Mouse (Mus musculus) kidney, embryonic 15.5 days (tissue): Measurements from ENCODE around the gene Rapgef2. TPM values are rescaled to one million over a fixed set of nuclear protein-coding genes. Genes with fewer than 3 reads are reported as not detected.

Source experiments
- ATAC-seq: fragments of 200-750 bp; cut with Nextera tagmentation; replicated peaks from 2 replicates; pipeline ENCODE4 v1.8.0; 2017; ENCODE audit warnings: moderate TSS enrichment; ENCODE audit not compliant: low FRiP score
- H3K27ac ChIP-seq: fragments of 300-500 bp; sonication (generic); 2 replicates; pipeline ENCODE4 v1.5.1; 2015; ENCODE audit warnings: mild to moderate bottlenecking, inconsistent platforms
- H3K27me3 ChIP-seq: fragments of 300-500 bp; sonication (generic); 2 replicates; pipeline ENCODE4 v1.6.1; 2015; ENCODE audit warnings: inconsistent platforms
- H3K36me3 ChIP-seq: fragments of 300-500 bp; sonication (generic); 2 replicates; pipeline ENCODE4 v1.6.1; 2015; ENCODE audit warnings: inconsistent platforms
- H3K4me1 ChIP-seq: fragments of 300-500 bp; sonication (generic); 2 replicates; pipeline ENCODE4 v1.6.1; 2015; ENCODE audit warnings: inconsistent platforms
- H3K4me2 ChIP-seq: fragments of 300-500 bp; sonication (generic); 2 replicates; pipeline ENCODE4 v1.6.1; 2015; ENCODE audit warnings: moderate library complexity, mild to moderate bottlenecking, inconsistent platforms
- H3K4me3 ChIP-seq: fragments of 300-500 bp; sonication (generic); replicated peaks from 2 replicates; pipeline ENCODE4 v1.5.1; 2015; ENCODE audit warnings: mild to moderate bottlenecking, inconsistent platforms
- H3K9ac ChIP-seq: fragments of 300-500 bp; sonication (generic); 2 replicates; pipeline ENCODE4 v1.6.1; 2015; ENCODE audit warnings: mild to moderate bottlenecking, inconsistent platforms
- H3K9me3 ChIP-seq: fragments of 300-500 bp; sonication (generic); replicated peaks from 2 replicates; pipeline ENCODE4 v1.6.1; 2016; ENCODE audit warnings: inconsistent platforms
- WGBS: fragments of 180-500 bp; shearing (Covaris S2); methylation state at CpG from one replicate; pipeline ENCODE4 v1.1.7; 2015; ENCODE audit warnings: mixed read lengths; 5-methylcytosine and 5-hydroxymethylcytosine counted together
- polyA plus RNA-seq: library from polyadenylated mRNA; unstranded; fragments of >200 nt; fragmentation: Nextera tagmentation; extraction: Ambion mirVana; gene quantifications from 2 replicates; pipeline ENCODE4 v1.2.1, GENCODE M21; 2015

Gene Rapgef2
- polyA plus RNA-seq, 1 experiment from 2014 or later = 5.4 TPM

DNA sequence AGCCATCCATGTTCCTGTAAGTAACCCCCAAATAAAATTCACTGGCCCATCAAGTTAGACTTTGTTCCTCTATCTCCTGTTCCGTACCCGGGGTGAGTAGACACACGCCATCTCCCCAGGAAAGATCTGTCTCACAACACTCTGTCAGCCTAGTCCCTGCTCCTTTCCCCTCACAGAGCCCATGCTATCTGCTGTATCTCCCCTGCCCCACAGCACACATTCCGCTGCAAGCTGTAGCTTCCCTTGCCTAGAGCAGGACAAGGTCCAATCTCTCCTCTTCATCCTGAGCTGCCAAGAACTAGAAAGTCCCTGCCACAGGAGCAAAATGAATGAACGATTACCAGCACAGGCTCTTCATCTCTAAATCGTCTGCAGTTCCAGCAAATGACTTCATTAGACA lies 184.6 kb downstream of the Rapgef2 start:
- no peak for ATAC-seq
- Histone ChIP-seq H3K4me1 (0 out of 2 replicates have a peak, but pooled peaks cover 3% of the 10 kb centered on the region), H3K27ac (no peak overlapping the region), H3K36me3 (peaks cover 36% of the 10 kb centered on the region), H3K4me3 (no peak overlapping the region), H3K27me3 (no peaks in the 10 kb centered on the region), H3K9me3 (no peaks in the 10 kb centered on the region), H3K9ac (no peak overlapping the region), H3K4me2 (no peak overlapping the region)
- 89% methylated on average over 6 of the region's 6 CpGs for WGBS

DNA sequence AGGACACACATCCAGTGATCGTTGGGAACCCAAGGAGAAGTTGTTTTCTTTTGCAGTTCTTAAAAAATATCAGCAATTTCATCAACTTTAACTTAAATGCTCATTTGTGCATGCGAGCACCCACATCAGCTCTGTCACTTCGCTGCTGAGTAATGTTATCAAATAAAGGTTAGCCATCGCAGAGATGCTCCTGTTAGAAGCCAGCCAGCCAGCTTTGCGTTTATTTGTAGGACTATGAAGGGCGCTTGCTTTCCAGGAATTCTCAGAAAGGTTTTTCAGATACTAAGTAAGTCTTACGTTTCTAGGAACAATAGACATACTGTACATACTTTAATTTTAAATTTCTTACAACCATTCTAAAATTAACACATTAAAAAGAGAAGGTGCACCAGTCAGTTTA lies 185.5 kb downstream of the Rapgef2 start:
- no peak for ATAC-seq
- Histone ChIP-seq H3K27ac (no peak overlapping the region), H3K9me3 (no peaks in the 10 kb centered on the region), H3K36me3 (peaks cover 32% of the 10 kb centered on the region), H3K4me1 (0 out of 2 replicates have a peak, but pooled peaks cover 3% of the 10 kb centered on the region), H3K4me2 (no peak overlapping the region), H3K4me3 (no peak overlapping the region), H3K9ac (no peak overlapping the region), H3K27me3 (no peaks in the 10 kb centered on the region)
- 91% methylated on average over 7 of the region's 7 CpGs for WGBS

GRCm38 (mm10) chr3:79089091-79089490 lies 197.2 kb downstream of the Rapgef2 start:
- 70% methylated on average over 7 of the region's 7 CpGs for WGBS

GRCm38 (mm10) chr3:79088461-79088860 lies 197.9 kb downstream of the Rapgef2 start:
- H3K27ac ChIP-seq = no peak overlapping the region
- H3K27me3 ChIP-seq = no peaks in the 10 kb centered on the region
- H3K9ac ChIP-seq = no peak overlapping the region
- no peaks in the 10 kb centered on the region for H3K9me3 ChIP-seq
- H3K4me1 ChIP-seq = no peaks in the 10 kb centered on the region
- no peak overlapping the region for H3K4me3 ChIP-seq
- H3K36me3 ChIP-seq = peaks cover 78% of the 10 kb centered on the region
- WGBS = 92% methylated on average over 5 of the region's 5 CpGs
- no peak overlapping the region for H3K4me2 ChIP-seq
- no peak for ATAC-seq

More at GRCm38 (mm10) chr3:79089091-79089490, 197.2 kb downstream of the Rapgef2 start:
- H3K9me3 ChIP-seq = no peaks in the 10 kb centered on the region
- no peak overlapping the region for H3K9ac ChIP-seq
- H3K4me2 ChIP-seq = no peak overlapping the region
- no peak for ATAC-seq
- H3K4me3 ChIP-seq = no peak overlapping the region
- H3K4me1 ChIP-seq = no peaks in the 10 kb centered on the region
- H3K27me3 ChIP-seq = no peaks in the 10 kb centered on the region
- peaks cover 77% of the 10 kb centered on the region for H3K36me3 ChIP-seq
- H3K27ac ChIP-seq = no peak overlapping the region

DNA sequence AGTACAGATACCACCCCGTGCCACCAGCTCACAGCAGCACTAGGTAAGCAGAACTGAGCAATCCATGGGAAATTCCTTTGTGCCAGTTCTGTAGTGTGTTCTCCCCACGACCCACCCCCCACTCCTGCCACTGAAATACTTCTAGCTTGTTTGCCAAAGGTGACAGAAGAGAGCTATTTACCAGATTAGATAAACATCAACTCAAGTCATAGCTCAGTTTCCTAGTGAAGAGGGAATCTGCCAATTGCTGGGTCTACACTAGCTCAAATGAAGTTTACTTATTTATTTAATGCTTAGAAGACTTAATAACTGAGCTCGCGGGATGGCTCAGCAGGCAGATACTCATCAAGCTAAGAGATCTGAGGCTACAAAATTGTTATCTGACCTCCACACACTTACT lies 200.0 kb downstream of the Rapgef2 start:
- H3K36me3 ChIP-seq = peaks cover 85% of the 10 kb centered on the region
- ATAC-seq = no peak
- no peaks in the 10 kb centered on the region for H3K27me3 ChIP-seq
- H3K9ac ChIP-seq = no peak overlapping the region
- H3K4me1 ChIP-seq = no peaks in the 10 kb centered on the region
- WGBS = 81% methylated on average over 4 of the region's 4 CpGs
- H3K9me3 ChIP-seq = no peaks in the 10 kb centered on the region
- H3K4me3 ChIP-seq = no peak overlapping the region
- H3K4me2 ChIP-seq = no peak overlapping the region
- no peak overlapping the region for H3K27ac ChIP-seq

GRCm38 (mm10) chr3:79083881-79084280 lies 202.4 kb downstream of the Rapgef2 start:
- Histone ChIP-seq H3K36me3 (peaks cover 88% of the 10 kb centered on the region), H3K9me3 (no peaks in the 10 kb centered on the region), H3K4me1 (no peaks in the 10 kb centered on the region), H3K4me3 (no peak overlapping the region), H3K4me2 (no peak overlapping the region), H3K27me3 (no peaks in the 10 kb centered on the region), H3K9ac (no peak overlapping the region), H3K27ac (no peak overlapping the region)
- 95% methylated on average over 3 of the region's 3 CpGs for WGBS
- no peak for ATAC-seq

DNA sequence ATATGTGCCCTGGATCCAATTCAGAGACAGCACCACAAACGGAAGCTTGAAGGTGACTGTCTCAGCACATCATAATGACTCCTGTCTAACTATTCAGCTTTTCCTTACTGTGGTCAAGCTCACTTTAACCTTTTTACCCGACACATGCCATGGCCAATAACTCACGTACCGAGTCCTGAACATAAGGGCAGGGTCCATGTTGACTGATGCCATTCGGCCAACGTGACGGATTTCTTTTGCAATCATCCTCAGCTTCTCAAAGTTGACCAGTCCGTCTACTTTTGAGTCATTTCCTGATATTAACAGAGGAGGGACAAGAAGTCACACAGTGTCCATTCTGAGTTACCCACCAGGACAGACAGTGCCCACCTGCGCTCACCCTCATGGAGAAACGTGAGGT lies 203.3 kb downstream of the Rapgef2 start:
- Histone ChIP-seq H3K4me1 (no peaks in the 10 kb centered on the region), H3K4me3 (no peak overlapping the region), H3K36me3 (peaks cover 92% of the 10 kb centered on the region), H3K9me3 (no peaks in the 10 kb centered on the region), H3K4me2 (no peak overlapping the region), H3K9ac (no peak overlapping the region), H3K27me3 (no peaks in the 10 kb centered on the region), H3K27ac (no peak overlapping the region)
- no peak for ATAC-seq
- WGBS = 94% methylated on average over 10 of the region's 10 CpGs

DNA sequence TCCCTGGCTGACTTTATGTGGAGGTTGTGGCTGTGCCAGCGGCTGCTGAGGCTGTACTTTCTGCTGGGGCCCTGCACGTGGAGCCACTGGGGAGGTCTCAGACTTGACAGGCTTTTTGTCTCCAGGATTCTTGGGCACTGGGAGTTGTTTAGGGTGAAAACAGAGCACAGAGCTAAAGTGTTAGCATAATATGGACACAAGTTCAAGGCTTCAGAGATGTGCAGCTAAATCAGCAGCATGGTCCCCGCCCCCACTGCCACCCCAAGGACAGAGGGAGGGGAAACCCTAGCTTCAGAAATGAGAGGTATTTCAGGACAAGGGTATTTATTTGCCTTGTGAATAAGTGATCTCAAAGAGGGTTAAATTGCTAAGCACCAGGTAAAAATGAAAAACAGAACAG lies 207.2 kb downstream of the Rapgef2 start:
- Histone ChIP-seq H3K27me3 (no peaks in the 10 kb centered on the region), H3K9me3 (no peaks in the 10 kb centered on the region), H3K9ac (no peak overlapping the region), H3K36me3 (peaks cover 68% of the 10 kb centered on the region), H3K4me2 (no peak overlapping the region), H3K4me3 (no peak overlapping the region), H3K4me1 (no peaks in the 10 kb centered on the region), H3K27ac (no peak overlapping the region)
- WGBS = 91% methylated on average over 3 of the region's 3 CpGs
- ATAC-seq = no peak

GRCm38 (mm10) chr3:79074970-79075369 lies 211.3 kb downstream of the Rapgef2 start:
- WGBS = 92% methylated on average over 3 of the region's 3 CpGs
- no peaks in the 10 kb centered on the region for H3K9me3 ChIP-seq
- no peaks in the 10 kb centered on the region for H3K27me3 ChIP-seq
- H3K4me1 ChIP-seq = 0 out of 2 replicates have a peak, but pooled peaks cover 5% of the 10 kb centered on the region
- no peak for ATAC-seq
- H3K4me3 ChIP-seq = no peak overlapping the region
- H3K36me3 ChIP-seq = peaks cover 42% of the 10 kb centered on the region
- H3K27ac ChIP-seq = no peak overlapping the region
- H3K9ac ChIP-seq = no peak overlapping the region
- H3K4me2 ChIP-seq = no peak overlapping the region

GRCm38 (mm10) chr3:79073541-79074244 lies 212.6 kb downstream of the Rapgef2 start:
- Histone ChIP-seq H3K4me3 (no peak overlapping the region), H3K36me3 (peaks cover 44% of the 10 kb centered on the region), H3K9ac (no peak overlapping the region), H3K27me3 (no peaks in the 10 kb centered on the region), H3K9me3 (no peaks in the 10 kb centered on the region), H3K27ac (no peak overlapping the region), H3K4me1 (0 out of 2 replicates have a peak, but pooled peaks cover 5% of the 10 kb centered on the region), H3K4me2 (no peak overlapping the region)
- WGBS = 91% methylated on average over 13 of the region's 13 CpGs
- no peak for ATAC-seq

DNA sequence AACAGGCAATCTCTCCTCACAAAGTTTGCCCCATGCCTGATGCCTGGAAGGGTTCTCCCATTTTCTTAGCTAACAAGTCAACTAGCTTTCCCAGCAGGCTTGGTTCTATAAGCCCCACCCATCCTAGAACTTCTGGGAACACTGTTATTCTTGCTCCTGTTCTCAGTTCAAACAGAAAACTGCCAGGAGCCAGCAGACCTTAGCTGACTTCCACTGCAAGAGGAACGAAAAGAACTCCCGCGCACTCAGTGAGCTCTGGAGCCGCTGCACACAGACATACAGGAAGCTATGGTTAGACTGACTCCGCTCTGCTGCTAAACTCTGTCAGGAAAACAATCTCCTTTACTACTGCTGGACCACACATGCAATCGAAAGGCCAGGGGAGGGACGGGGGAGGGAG lies 214.8 kb downstream of the Rapgef2 start:
- Histone ChIP-seq H3K9me3 (no peaks in the 10 kb centered on the region), H3K4me3 (no peak overlapping the region), H3K4me2 (0 out of 2 replicates have a peak overlapping the region, but pooled peaks have one; percentile 16), H3K36me3 (peaks cover 51% of the 10 kb centered on the region), H3K9ac (no peak overlapping the region), H3K27me3 (no peaks in the 10 kb centered on the region), H3K4me1 (0 out of 2 replicates have a peak, but pooled peaks cover 5% of the 10 kb centered on the region), H3K27ac (peak overlapping the region; percentile 85)
- 22% methylated on average over 6 of the region's 7 CpGs for WGBS
- ATAC-seq = peak; percentile 81; the same call in 1 of the 2 replicates

- Histone ChIP-seq H3K36me3 (peaks cover 59% of the 10 kb centered on the region), H3K4me3 (no peak overlapping the region), H3K27me3 (no peaks in the 10 kb centered on the region), H3K27ac (no peak overlapping the region), H3K9ac (no peak overlapping the region), H3K9me3 (no peaks in the 10 kb centered on the region), H3K4me1 (0 out of 2 replicates have a peak, but pooled peaks cover 5% of the 10 kb centered on the region), H3K4me2 (no peak overlapping the region)
- WGBS = 93% methylated on average over 10 of the region's 10 CpGs
- ATAC-seq = no peak
Observed at GRCm38 (mm10) chr3:79069891-79070290, 216.4 kb downstream of the Rapgef2 start.
